Mouse (Mus musculus) bone marrow macrophage, adult 2 months (primary cell): ENCODE measurements around the gene Pde6g. TPM values are rescaled to one million over a fixed set of nuclear protein-coding genes. Genes with fewer than 3 reads are reported as not detected.

Experiments used
- H3K27ac ChIP-seq: 2 replicates; pipeline ENCODE4 v1.5.1; 2012; ENCODE audit warnings: low read depth, low read length; ENCODE audit not compliant: insufficient read depth
- H3K4me1 ChIP-seq: 2 replicates; pipeline ENCODE4 v1.6.1; 2012; ENCODE audit warnings: low read length; ENCODE audit not compliant: control insufficient read depth, insufficient read depth
- H3K4me3 ChIP-seq: 2 replicates; pipeline ENCODE4 v1.5.1; 2012; ENCODE audit warnings: mild to moderate bottlenecking, low read length, moderate library complexity; ENCODE audit not compliant: insufficient read depth
- CTCF ChIP-seq: IDR thresholded peaks from 2 replicates; pipeline ENCODE4 v1.5.1; 2012; ENCODE audit warnings: low read depth, mild to moderate bottlenecking, low read length, moderate library complexity
- POLR2A ChIP-seq: IDR thresholded peaks from 2 replicates; pipeline ENCODE4 v1.6.1; 2012; ENCODE audit warnings: mild to moderate bottlenecking, low read depth, low read length, borderline replicate concordance
- polyA plus RNA-seq: library from polyadenylated mRNA; stranded (reverse); fragments of >200 nt; gene quantifications from 2 replicates; pipeline ENCODE4 v1.2.4, GENCODE M21; 2012; ENCODE audit not compliant: missing spikeins, insufficient read depth, insufficient read length

The Pde6g gene
- polyA plus RNA-seq, 1 experiment, result 0.62 TPM

- no peak for TF ChIP-seq POLR2A
- TF ChIP-seq CTCF, result no peak
- peak overlapping the region; percentile 89 for H3K4me3 ChIP-seq
- H3K27ac ChIP-seq, result peak overlapping the region; percentile 74
- peaks cover 31% of the 10 kb centered on the region for H3K4me1 ChIP-seq
These were observed 39.0 kb upstream of the Pde6g start for GRCm38 (mm10) chr11:120492024-120492877.

- Histone ChIP-seq H3K4me3 (peak within 1 kb of the TSS; percentile 89), H3K4me1 (peaks cover 28% of the 10 kb centered on the region), H3K27ac (peak within 1 kb of the TSS; percentile 74)
- TF ChIP-seq CTCF (no peak), POLR2A (no peak)
These were observed 38.2 kb upstream of the Pde6g start, which contains the start of gene Slc25a10 for GRCm38 (mm10) chr11:120491317-120492023. Slc25a10 (plus strand) TSS chr11:120491840.

GRCm38 (mm10) chr11:120490291-120491046 is 37.2 kb upstream of the Pde6g start:
- H3K4me3 ChIP-seq, result no peak overlapping the region
- H3K4me1 ChIP-seq, result peaks cover 32% of the 10 kb centered on the region
- H3K27ac ChIP-seq, result no peak overlapping the region
- no peak for TF ChIP-seq CTCF
- TF ChIP-seq POLR2A, result no peak

- TF ChIP-seq POLR2A, result no peak
- peak; percentile 86 for TF ChIP-seq CTCF
- 0 out of 2 replicates have a peak overlapping the region, but pooled peaks have one; percentile 21 for H3K27ac ChIP-seq
- H3K4me1 ChIP-seq, result peaks cover 30% of the 10 kb centered on the region
- no peak overlapping the region for H3K4me3 ChIP-seq
These were observed 35.9 kb upstream of the Pde6g start for GRCm38 (mm10) chr11:120489054-120489761.

- Histone ChIP-seq H3K27ac (no peak overlapping the region), H3K4me1 (peaks cover 23% of the 10 kb centered on the region), H3K4me3 (no peak overlapping the region)
- no peak for TF ChIP-seq CTCF
- no peak for TF ChIP-seq POLR2A
These were observed 35.2 kb upstream of the Pde6g start for GRCm38 (mm10) chr11:120488516-120488915.

GRCm38 (mm10) chr11:120485251-120485650 is 32.0 kb upstream of the Pde6g start:
- TF ChIP-seq CTCF (no peak), POLR2A (no peak)
- Histone ChIP-seq H3K27ac (peak overlapping the region; percentile 66), H3K4me3 (peak overlapping the region; percentile 98), H3K4me1 (peaks cover 7% of the 10 kb centered on the region)

GRCm38 (mm10) chr11:120484265-120484981 is 31.1 kb upstream of the Pde6g start, which contains the start of gene Mrpl12:
Mrpl12 (plus strand) TSS chr11:120484613.
- Histone ChIP-seq H3K4me1 (peaks cover 4% of the 10 kb centered on the region), H3K4me3 (peak within 1 kb of the TSS; percentile 98), H3K27ac (peak within 1 kb of the TSS; percentile 66)
- 0 out of 2 replicates have a peak, but pooled peaks have one; percentile 58 for TF ChIP-seq POLR2A
- TF ChIP-seq CTCF, result no peak

- peak overlapping the region; percentile 98 for H3K4me3 ChIP-seq
- peak overlapping the region; percentile 45; the same call in 1 of the 2 replicates for H3K27ac ChIP-seq
- peaks cover 4% of the 10 kb centered on the region; the same call in 1 of the 2 replicates for H3K4me1 ChIP-seq
- TF ChIP-seq CTCF (no peak), POLR2A (no peak)
These were observed 30.2 kb upstream of the Pde6g start for GRCm38 (mm10) chr11:120483448-120483934.

- H3K27ac ChIP-seq, result no peak overlapping the region
- TF ChIP-seq CTCF (no peak), POLR2A (no peak)
- H3K4me1 ChIP-seq, result peaks cover 6% of the 10 kb centered on the region; the same call in 1 of the 2 replicates
- no peak overlapping the region for H3K4me3 ChIP-seq
These were observed 18.8 kb upstream of the Pde6g start for GRCm38 (mm10) chr11:120472052-120472451.
